In genomic region chr15:77916851-77917544, GRCm38 (mm10) we compare ENCODE assay signal across 8 mouse cellular contexts. TPM values are rescaled to one million over a fixed set of nuclear protein-coding genes. Genes with fewer than 3 reads are reported as not detected.
DNase-seq lines count a peak whose midpoint lies in the region; ATAC-seq and TF ChIP-seq lines count a peak whose summit lies in the region.

No protein-coding gene starts in this region.

- TF ChIP-seq CTCF in midbrain, postnatal 0 days (IDR thresholded peaks at IDR 0.05) = peak; percentile 89

- intact Hi-C loops in left cerebral cortex, postnatal 14 days (cut with DNase I) = loop anchor here (5.0 kb wide), 2 partner anchors 80 to 135 kb away; no protein-coding TSS in a partner anchor

- H3K9ac ChIP-seq in kidney, embryonic 14.5 days (ENCODE audit: low read depth, low read length) = no peak overlapping the region
- no peak overlapping the region for H3K9ac ChIP-seq in midbrain, postnatal 0 days (replicated peaks; ENCODE audit: low read length, poor library complexity, severe bottlenecking)

- H3K4me3 ChIP-seq in kidney, embryonic 14.5 days (ENCODE audit: low read length) = no peak overlapping the region
- no peak overlapping the region for H3K4me3 ChIP-seq in midbrain, postnatal 0 days (ENCODE audit: low read depth, low read length)

- peaks cover 16% of the 10 kb centered on the region for H3K4me1 ChIP-seq in kidney, embryonic 14.5 days (ENCODE audit: control insufficient read depth, insufficient read depth, low read length)
- no peaks in the 10 kb centered on the region for H3K4me1 ChIP-seq in midbrain, postnatal 0 days (ENCODE audit: insufficient read depth, low read length)

- H3K9me3 ChIP-seq in kidney, embryonic 14.5 days (ENCODE audit: control insufficient read depth, low read length) = no peaks in the 10 kb centered on the region
- H3K9me3 ChIP-seq in midbrain, postnatal 0 days (ENCODE audit: low read length) = no peaks in the 10 kb centered on the region

- no peak; the same call in 1 of the 2 replicates for ATAC-seq in kidney, embryonic 14.5 days (ENCODE audit: low FRiP score, low TSS enrichment)
- ATAC-seq in inflammation-experienced regulatory T-cells, adult 6 months = peak; percentile 82
- no peak for ATAC-seq in midbrain, postnatal 0 days (ENCODE audit: low FRiP score)

- H3K27me3 ChIP-seq in kidney, embryonic 14.5 days (ENCODE audit: control insufficient read depth, insufficient read depth, low read length) = no peaks in the 10 kb centered on the region
- no peaks in the 10 kb centered on the region for H3K27me3 ChIP-seq in midbrain, postnatal 0 days (ENCODE audit: insufficient read depth, low read length)

- DNase-seq in kidney, adult 18-20 months = peak; percentile 94
- peak; percentile 94 to 97 for DNase-seq in cerebellum, postnatal 14 days
- peak; percentile 90 to 97 for DNase-seq in frontal cortex, postnatal 36 days (ENCODE audit: low spot score in 2 of 2)
- peak; percentile 95 to 98 for DNase-seq in left cerebral cortex, postnatal 14 days (ENCODE audit: low spot score in 2 of 2)
- DNase-seq in midbrain, postnatal 0 days (ENCODE audit: low spot score) = peak; percentile 93
- DNase-seq in spleen, postnatal 14 days (ENCODE audit: low spot score in 2 of 2) = peak; percentile 70 to 83

- H3K36me3 ChIP-seq in kidney, embryonic 14.5 days (ENCODE audit: control insufficient read depth, insufficient read depth, low read length) = peaks cover 53% of the 10 kb centered on the region
- peaks cover 36% of the 10 kb centered on the region for H3K36me3 ChIP-seq in midbrain, postnatal 0 days (ENCODE audit: insufficient read depth, low read length)

- 45% methylated on average over 8 of the region's 8 CpGs for WGBS in kidney, embryonic 14.5 days
- WGBS in midbrain, postnatal 0 days = 46% methylated on average over 8 of the region's 8 CpGs

- H3K27ac ChIP-seq in kidney, embryonic 14.5 days (ENCODE audit: low read depth, low read length) = no peak overlapping the region
- H3K27ac ChIP-seq in midbrain, postnatal 0 days (ENCODE audit: low read depth, low read length) = no peak overlapping the region

- no peak overlapping the region for H3K4me2 ChIP-seq in kidney, embryonic 14.5 days (replicated peaks; ENCODE audit: low read depth, low read length)
- no peak overlapping the region for H3K4me2 ChIP-seq in midbrain, postnatal 0 days (ENCODE audit: low read depth, low read length, poor library complexity, severe bottlenecking)

RNA-seq across cellular contexts. Expression of gene Txn2, which starts 11.8 kb away (rescaled TPM):
- polyA plus RNA-seq in kidney, embryonic 14.5 days (2014; fragmentation: Nextera tagmentation; extraction: Ambion mirVana) = 269 and 294 TPM in 2 replicates
- 100 to 1,000 TPM; 178 to 243 (median 221) TPM for polyA plus RNA-seq in inflammation-experienced regulatory T-cells, adult 6 months (2017; shearing (Covaris generic))
- total RNA-seq in left cerebral cortex, postnatal 14 days (2021) = 100 to 1,000 TPM; 121 to 124 TPM
- total RNA-seq in midbrain, postnatal 0 days (2014; rRNA removed) = 39.6 and 39.9 TPM in 2 replicates
- polyA plus RNA-seq in midbrain, postnatal 0 days (2015; fragmentation: Nextera tagmentation; extraction: Ambion mirVana) = 182 and 194 TPM in 2 replicates

RNA-seq across cellular contexts. Expression of gene Foxred2, which starts 39.5 kb away (rescaled TPM):
- polyA plus RNA-seq in kidney, embryonic 14.5 days (2014; fragmentation: Nextera tagmentation; extraction: Ambion mirVana) = 4.2 and 6.2 TPM in 2 replicates
- polyA plus RNA-seq in inflammation-experienced regulatory T-cells, adult 6 months (2017; shearing (Covaris generic)) = 1 to 10 TPM; 1.5 to 4.6 (median 2.5) TPM
- 10 to 100 TPM; 13.2 to 13.7 TPM for total RNA-seq in left cerebral cortex, postnatal 14 days (2021)
- 23.9 and 31.0 TPM in 2 replicates for total RNA-seq in midbrain, postnatal 0 days (2014; rRNA removed)
- polyA plus RNA-seq in midbrain, postnatal 0 days (2015; fragmentation: Nextera tagmentation; extraction: Ambion mirVana) = 10.3 and 11.2 TPM in 2 replicates

RNA-seq across cellular contexts. Expression of gene Eif3d, which starts 53.6 kb away (rescaled TPM):
- polyA plus RNA-seq in kidney, embryonic 14.5 days (2014; fragmentation: Nextera tagmentation; extraction: Ambion mirVana) = 188 and 247 TPM in 2 replicates
- polyA plus RNA-seq in inflammation-experienced regulatory T-cells, adult 6 months (2017; shearing (Covaris generic)) = 100 to 1,000 TPM; 129 to 182 (median 175) TPM
- total RNA-seq in left cerebral cortex, postnatal 14 days (2021) = 100 to 1,000 TPM; 101 to 117 TPM
- total RNA-seq in midbrain, postnatal 0 days (2014; rRNA removed) = 133 and 142 TPM in 2 replicates
- polyA plus RNA-seq in midbrain, postnatal 0 days (2015; fragmentation: Nextera tagmentation; extraction: Ambion mirVana) = 154 and 160 TPM in 2 replicates
